Mouse (Mus musculus): ENCODE data around the gene Slfn9. TPM values are rescaled to one million over a fixed set of nuclear protein-coding genes. Genes with fewer than 3 reads are reported as not detected.
"Not testable (repeated sequence)": the region's sequence is repeated elsewhere in the genome, so short reads cannot be mapped to it uniquely, and the experiment has no call there.

Gene Slfn9
- total RNA-seq (2021), result 10.8 and 10.9 TPM in 2 replicates
- long read RNA-seq, experiment 1, partial matches to known transcripts, result 0 of 2 reads
- long read RNA-seq, experiment 1, other reads (novel, unspliced or antisense), result 2 of 2 reads
- long read RNA-seq, experiment 2, partial matches to known transcripts, result 0 of 3 reads
- long read RNA-seq, experiment 2, other reads (novel, unspliced or antisense), result 2 of 3 reads

DNA sequence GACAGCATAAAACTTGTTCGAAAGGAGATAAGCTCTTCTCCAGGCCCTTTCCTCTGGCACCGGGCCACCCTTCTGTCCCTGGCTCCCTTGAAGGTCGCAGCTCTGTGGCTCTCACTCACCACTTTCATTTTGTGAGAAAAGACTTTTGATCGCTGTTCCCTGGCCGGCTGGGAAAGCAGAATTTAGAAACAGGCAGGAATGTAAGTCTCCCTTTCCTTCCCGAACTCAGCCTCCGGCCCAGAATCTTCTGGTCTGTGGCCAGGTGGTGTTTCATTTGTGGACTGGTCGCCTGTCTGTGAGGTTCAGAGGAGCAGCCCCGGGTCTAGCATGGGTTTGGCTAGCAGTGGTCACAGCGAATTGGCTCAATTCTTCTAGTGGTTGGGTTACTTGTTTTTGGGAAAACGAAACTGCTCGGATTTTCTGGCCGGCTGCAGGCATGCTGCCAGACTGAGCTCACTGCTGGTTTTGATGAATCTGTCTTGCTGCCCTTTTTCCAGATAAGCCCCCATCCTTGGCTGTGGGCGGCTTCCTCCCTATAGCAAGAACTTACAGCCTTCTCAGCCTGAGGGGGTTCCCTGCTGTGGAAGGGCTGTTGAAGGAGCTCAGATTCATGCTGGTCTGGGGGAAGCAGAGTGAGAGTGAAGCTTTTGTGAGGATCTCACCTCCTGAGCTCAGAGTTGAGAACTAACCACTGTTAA is at the start of gene Slfn9:
TSS of gene Slfn9 (minus strand) at position 362 of the 698 bp plus-strand sequence.
- peak; percentile 90 for DNase-seq

DNA sequence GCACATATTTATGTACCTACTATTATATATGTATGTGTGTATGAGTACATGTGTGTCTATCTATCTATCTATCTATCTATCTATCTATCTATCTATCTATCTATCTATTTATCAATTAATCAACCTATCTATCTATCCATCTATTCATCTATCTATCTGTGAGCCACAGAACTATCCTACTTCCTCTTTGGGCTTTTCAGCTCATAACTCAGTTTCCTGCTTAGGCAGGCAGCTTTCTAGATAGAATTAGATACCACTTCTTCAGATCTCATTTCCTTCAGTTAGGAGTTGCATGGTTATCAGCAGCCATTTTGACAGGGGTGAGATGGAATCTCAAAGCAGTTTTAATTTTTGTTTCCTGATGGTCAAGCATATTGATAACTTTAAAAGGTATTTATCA is 49.4 kb upstream of the Slfn9 start:
- no peak for DNase-seq

DNA sequence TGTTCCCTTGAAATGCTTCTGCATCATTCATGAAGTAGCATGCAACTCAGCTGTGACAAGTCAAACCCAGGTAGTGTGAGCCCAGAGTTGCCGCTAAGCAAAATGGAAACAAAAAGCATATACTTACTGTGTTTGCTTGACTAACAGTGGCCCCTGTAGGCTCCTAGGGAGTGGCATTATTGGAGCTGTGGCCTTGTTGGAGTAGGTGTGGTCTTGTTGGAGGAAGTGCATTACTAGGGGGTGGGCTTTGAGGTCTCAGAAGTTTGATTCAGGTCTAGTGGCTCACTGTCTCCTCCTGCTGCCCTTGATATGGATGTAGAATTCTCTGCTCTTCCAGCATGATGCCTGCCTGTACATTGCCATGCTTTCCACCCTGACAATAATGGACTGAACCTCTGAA is 48.7 kb upstream of the Slfn9 start:
- no peak for DNase-seq

DNA sequence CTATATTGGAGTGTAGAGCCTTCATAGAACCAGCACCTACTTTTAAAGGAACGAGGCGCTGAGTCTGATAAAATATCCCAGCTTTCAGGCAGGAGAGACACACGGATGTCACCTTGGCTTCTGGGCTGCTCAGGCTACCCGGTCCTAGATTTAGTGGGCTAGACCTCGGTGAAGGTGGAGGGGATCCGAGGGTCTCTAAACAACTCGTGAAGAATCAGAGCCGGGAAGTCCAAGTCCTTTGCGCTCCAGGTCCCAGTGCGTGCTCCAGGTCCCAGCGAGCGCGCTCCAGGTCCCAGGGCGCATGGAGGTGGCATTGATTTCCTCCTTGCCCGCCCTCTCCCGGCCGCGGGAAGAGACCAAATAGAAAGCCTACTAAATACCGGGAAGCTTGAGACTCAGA is 48.2 kb upstream of the Slfn9 start:
- DNase-seq, result peak; percentile 46

DNA sequence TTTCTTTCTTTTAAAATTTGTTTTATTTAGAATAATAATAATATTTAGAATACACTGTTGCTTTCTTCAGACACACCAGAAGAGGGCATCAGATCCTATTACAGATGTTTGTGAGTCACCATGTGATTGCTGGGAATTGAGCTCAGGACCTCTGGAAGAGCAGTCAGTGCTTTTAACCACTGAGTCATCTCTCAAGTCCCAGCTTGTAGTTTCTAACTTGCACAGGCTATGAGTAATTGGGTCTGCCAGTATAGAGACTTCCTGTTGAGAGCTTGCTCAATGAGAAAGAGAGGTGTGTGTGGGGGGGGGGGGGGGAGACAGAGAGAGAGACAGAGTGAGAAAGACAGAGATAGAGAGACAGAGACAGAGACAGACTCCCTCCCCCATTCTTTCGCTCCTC is 47.5 kb upstream of the Slfn9 start:
- no peak for DNase-seq

DNA sequence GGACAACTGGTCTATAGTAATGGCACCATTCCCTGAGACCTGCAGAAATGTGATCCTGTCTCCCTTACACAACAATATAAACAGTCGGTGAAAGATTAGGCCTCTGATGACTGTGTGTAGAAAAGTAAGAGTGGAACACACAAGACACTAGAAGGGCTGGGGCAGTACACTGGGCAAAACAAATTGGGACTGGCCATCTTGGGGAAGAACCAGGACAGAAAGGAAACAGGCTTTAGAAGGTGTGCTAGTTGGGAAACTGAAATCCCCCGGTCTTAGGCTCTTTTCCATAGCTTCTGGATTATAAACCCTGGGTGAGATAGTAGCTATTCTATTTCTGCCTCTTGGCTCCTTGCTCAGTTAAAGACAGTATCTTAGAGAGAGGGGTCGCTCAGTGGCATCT is 47.1 kb upstream of the Slfn9 start:
- not testable (repeated sequence) for DNase-seq

DNA sequence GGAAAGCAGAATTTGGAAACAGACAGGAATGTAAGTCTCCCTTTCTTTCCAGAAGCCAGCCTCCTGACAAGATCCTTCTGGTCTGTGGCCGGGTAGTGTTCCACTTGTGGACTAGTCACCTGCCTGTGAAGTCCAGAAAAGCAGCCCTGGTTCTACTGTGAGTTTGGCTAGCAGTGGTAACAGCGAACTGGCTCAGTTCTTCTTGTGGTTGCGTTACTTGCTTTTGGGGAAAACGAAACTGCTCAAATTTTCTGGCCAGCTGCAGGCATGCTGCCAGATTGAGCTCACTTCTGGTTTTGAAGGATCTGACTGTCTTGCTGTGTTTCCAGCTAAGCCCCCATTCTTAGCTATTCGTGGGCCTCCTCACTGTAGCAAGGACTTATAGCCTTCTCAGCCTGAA is 29.0 kb upstream of the Slfn9 start, which contains the start of gene Slfn8:
TSS of gene Slfn8 (minus strand) at position 190 of the 400 bp plus-strand sequence.
- peak; percentile 63 for DNase-seq

DNA sequence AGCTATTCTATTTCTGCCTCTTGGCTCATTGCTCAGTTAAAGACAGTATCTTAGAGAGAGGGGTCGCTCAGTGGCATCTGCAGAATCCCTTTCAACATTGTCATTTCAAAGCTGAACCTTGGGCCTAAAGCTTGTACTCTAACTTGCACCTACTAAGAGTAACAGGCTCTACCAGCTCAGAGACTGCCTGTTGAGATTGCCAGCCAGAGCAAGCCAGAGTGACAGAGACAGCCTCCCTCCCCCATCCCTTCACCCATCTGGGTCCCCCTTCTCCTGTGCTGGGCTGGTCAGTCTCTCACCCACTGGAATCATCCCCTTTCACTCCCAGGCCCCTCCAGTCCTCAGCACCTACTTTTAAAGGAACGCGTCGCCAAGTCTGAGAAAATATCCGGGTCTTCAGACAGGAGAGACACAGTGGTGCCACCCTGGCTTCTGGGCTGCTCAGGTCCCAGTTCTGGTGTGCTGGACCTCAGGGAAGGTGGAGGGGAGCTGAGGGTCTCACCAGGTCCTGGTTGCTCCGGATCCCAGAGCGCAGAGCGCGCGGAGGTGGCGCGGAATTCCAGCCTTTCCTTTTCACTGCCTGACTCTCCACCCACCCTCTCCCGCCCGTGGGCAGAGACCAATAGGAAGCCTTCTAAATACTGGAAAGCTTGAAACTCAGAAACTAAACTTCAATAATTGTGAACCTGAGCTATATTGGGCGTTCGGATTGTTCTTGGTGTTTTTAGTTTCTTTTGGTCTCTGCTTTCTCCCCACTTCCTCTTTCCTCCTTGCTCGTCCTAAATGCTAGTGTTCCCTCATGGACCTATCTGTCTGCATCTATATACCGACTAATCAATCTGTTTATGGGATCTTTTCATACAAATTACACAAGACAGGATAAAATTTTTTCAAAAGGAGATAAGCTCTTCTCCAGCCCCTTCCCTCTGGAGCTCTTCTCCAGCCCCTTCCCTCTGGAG is 28.2 kb upstream of the Slfn9 start:
- DNase-seq, result peak; percentile 20

DNA sequence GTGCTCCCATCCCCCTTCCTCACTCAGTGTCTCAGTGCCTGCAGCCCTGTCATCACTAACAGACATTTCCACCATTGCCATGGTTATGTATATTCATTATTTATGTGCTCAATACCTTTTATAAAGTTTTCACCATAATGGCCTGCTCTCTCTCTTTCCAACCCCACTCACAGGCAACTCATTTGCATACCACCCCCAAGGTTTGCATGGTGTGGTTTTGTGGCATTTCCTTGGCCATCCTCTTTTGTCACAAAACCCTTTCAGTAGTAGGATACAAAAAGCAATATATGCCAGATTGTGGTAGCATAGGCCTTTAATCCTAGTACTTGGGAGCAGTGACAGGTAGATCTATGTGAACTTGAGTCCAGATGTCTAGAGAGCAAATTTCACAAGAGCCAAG is 24.5 kb upstream of the Slfn9 start:
- DNase-seq, result no peak

DNA sequence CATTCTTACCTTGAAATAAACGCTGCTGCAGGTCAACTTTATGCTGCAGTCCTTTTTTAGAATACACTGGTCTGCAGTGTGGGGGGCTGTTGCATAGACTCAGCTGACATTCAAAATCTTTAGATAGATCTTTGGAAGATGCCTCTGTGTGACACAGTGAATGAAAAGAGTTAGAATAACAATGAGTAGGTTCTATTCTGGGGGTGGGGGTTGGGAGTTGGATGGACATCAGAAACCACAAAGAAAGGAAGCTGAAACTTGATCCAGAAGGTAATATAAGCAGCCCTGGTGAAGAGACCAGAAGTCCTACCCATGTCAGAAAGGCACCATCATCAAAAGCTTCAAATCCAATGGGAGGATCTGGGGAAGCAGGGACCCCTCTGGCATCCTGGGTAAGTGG is 21.7 kb upstream of the Slfn9 start:
- no peak for DNase-seq

DNA sequence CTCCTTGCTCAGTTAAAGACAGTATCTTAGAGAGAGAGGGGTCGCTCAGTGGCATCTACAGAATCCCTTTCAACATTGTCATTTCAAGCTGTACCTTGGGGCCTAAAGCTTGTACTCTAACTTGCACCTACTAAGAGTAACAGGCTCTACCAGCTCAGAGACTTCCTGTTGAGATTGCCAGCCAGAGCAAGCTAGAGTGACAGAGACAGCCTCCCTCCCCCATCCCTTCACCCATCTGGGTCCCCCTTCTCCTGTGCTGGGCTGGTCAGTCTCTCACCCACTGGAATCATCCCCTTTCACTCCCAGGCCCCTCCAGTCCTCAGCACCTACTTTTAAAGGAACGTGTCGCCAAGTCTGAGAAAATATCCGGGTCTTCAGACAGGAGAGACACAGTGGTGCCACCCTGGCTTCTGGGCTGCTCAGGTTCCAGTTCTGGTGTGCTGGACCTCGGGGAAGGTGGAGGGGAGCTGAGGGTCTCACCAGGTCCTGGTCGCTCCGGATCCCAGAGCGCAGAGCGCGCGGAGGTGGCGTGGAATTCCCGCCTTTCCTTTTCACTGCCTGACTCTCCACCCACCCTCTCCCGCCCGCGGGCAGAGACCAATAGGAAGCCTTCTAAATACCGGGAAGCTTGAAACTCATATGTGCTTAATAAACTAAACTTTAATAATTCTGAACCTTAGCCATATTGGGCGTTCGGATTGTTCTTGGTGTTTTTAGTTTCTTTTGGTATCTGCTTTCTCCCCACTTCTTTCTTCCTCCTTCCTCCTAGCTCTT is 831 bp downstream of the Slfn9 start:
- peak; percentile 75 for DNase-seq

DNA sequence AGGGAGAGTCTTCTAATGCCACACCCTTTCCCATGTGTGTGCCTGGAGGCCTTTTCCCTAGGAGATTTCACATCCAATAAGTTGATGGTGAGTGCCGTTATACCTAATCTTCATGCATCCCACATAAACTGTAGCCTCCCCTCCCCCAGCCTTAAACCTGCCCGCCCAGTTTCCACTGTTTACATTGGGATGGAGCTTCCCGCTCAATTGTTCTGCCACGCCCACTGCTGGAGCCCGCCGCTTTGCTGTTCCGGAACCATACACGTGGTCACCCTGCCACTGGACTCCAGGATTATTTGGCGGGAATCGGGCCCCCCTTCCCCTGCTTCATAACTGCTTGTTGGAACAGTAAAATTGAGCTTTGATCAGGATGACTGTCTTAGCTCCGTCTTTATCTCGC is 2.3 kb downstream of the Slfn9 start:
- DNase-seq, result peak; percentile 12

DNA sequence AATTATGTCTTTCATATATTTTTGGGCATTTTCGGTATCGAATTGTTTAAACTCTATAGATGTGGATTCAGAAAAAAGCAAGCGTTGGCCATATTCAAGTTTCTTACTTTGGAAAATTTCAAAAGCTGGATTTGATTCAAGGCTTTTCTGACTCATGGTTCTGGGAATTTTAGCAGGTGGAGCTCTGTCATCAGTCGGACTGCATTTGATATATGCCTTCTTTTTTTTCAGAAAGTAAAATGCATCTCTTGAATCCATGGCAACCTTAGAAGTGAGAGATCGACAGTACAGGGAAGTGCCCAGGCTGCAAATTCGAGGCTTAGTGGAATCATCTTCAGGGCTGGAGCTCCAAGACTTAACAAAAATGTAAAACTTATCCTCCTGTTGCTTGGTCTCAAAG is 4.0 kb downstream of the Slfn9 start:
- DNase-seq, result no peak

DNA sequence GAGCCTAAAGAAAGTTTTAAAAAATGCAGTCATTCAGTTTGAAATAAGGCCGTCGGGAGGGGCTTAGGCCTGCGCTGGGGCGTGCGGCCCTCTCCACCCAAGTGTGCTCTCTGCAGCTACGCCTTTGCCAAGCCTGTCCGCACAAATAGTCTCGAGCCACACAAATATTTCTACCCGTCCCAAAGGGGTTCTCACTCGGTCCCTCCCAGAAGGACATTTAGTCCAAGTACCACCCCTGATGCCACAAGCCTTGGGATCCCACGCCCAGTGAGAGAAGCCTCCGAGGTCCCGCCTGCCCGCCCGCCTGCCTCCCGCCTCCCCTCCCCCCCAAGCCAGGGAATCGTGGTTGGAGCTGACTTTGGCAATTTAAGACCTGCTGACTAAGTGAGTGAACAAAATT is 8.4 kb downstream of the Slfn9 start:
- DNase-seq, result peak; percentile 37

DNA sequence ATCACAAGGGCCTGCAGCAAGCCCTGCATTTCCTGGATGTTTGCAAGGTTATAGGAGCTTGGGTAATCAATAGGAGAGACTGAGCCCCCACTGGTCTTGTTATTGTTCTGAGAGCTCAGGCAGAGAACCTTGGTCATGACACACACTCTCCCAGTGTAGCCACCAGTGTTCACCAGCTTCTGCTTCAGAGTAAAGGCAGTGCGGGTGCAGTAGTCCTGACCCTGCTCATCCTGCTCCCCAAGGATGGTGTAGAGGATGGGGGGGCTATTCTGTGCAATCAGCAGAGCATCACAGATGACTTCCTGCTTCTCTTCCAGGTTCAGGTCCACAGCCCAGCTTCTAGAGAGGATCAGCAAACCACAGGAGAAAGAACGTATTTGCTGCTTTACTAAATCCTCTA is 9.2 kb downstream of the Slfn9 start:
- not testable (repeated sequence) for DNase-seq

DNA sequence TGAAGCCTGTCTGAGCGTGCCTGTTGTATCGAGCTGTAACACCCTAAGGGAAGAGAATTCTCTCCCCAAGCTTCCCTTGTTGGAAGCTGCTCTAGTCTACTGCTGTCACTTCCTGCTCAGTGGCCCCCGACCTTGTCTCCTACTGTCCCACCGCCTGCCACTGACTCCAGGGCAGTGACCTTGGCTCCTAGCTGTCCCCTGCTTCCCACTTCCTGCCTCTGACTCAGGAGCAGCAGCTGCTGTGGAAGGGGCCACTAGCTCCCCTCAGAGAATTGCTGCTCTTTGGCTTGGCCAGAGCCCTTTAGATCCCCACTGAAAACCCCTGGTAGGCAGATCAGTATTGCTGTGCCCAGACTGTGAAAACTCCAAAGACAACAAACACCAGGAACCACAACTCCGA is 17.7 kb downstream of the Slfn9 start:
- DNase-seq, result peak; percentile 64

DNA sequence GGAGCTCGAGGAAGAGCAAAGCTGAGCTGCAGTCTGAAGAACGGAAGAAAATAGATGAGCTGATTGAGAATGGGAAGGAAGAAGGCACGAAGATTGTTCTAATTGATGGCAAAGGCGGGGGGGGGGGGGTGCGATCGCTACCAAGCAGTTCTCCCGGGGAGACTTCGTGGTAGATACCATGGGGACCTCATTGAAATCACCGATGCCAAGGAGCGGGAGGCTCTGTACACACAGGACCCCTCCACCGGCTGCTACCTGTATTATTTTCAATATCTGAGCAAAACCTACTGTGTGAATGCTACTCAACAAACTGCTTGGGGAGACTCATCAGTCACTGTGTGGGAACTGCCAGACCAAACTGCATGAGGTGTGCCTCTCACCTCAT is 20.0 kb downstream of the Slfn9 start:
- DNase-seq, result no peak

DNA sequence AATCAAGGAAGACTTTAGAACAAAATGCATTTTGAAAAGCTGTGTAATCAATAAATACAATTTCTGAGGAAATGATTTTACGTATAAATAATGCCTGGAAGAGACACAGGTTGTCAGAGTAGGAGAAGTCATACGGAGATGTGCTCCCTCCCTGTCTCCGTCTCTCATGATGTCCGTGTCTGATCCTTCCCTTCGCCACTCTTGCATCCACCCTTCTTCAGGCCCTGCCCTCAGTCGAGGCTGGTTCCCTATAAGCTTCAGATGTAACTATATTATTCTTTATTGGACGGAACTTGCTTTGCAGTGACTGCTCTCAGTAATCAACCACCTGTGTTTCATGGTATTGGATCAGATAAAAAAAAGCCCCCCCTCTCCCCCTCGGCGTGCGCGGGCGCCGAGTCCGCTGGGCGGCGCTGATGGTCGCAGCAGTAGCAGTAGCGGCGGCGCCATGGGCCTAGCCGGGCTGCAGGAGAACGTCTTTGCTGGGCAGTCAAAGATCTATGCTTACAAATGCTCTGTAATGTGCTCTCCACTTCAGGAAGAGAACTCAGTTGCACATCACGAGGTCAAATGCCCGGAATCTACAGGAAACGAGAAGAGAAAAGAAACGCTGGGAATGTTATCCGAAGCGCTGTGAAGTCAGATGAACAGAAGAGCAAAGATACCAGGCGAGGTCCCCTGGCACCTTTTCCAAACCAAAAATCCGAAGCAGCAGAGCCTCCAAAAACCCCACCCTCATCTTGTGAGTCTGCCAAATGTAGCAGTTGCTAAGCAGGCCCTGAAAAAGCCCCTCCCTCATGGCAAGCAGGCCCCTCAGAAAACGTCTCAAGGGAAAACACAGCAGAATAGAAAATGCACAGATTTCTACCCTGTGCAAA is 20.7 kb downstream of the Slfn9 start:
- peak; percentile 70 for DNase-seq

DNA sequence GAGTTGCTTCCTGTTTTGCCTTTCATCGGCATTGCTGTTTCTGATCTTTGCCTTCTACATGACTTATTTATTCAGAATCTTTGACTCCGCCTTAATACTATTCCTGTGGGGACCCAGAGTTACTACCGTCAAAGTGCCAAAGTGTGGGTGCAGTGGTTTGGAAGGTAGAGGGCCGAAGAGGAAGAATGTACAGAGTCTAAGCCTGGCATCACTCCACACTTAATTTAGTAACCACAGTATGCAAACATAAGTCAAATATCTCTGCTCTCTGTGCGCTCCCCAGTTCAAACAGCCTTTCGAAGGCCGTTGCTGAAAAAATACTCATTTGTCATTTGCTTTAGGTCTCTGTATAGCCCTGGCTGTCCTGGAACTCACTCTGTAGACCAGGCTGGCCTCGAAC is 29.4 kb downstream of the Slfn9 start:
- no peak for DNase-seq

DNA sequence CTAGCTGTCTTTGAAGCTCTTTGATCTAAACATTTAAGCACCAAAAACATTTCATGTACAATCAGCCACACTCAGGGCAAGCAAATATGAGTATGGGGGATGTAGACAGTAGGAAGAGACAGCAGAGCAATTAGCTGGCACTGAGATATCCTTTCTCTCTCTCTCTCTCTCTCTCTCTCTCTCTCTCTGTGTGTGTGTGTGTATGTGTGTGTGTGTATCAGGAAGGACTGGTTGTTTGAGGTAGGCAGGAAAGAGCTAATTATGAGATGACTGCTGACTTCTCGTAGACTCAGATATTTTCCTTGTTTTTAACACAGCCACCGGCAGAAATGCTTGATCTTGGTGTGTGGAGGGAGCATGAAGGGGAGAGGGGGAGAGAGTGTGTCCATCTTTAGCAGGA is 29.9 kb downstream of the Slfn9 start:
- no peak for DNase-seq

DNA sequence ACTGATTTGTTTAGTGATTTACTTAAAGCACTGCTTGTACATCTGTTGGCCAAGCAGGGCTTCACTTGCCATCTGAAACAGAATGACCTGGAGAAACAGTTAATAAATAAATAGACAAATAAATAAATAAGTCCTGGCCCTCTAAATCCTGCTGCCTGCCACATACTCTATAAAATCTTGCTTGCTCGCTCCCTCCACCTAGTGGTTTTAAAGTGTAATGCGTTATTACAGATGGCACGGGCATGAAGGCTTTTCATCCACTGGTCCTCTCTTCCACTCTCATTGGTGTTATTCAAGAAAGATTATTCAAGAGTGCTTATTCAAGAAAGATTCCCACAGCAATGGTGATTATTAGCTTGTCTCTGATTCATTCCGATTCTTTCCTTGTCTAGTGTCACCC is 32.0 kb downstream of the Slfn9 start:
- DNase-seq, result peak; percentile 60
